Mouse (Mus musculus) layer of hippocampus, adult 18-20 months (tissue): Measurements from ENCODE around the gene Cdk12. TPM values are rescaled to one million over a fixed set of nuclear protein-coding genes. Genes with fewer than 3 reads are reported as not detected.
A peak's percentile ranks its signal among the peaks of the same experiment; 100 is the strongest.
"Not testable (repeated sequence)": the region's sequence is repeated elsewhere in the genome, so short reads cannot be mapped to it uniquely, and the experiment has no call there.

Source experiments
- DNase-seq, 2 experiments: peaks; one replicate each; pipeline ENCODE4 v3.0.0; 2022; ENCODE audit warnings: low spot score in 2 of 2
- long read RNA-seq: library from polyadenylated mRNA; stranded (forward); transcript quantifications from one replicate; pipeline ENCODE4 v2.0.0, GENCODE M21; 2021
- total RNA-seq, 2 experiments: library from RNA; stranded (reverse); gene quantifications; 2 replicates each; pipeline ENCODE4 v1.2.3; 2021

Gene Cdk12
- 10 to 100 TPM; 35.9 to 37.9 TPM for total RNA-seq
- long read RNA-seq, full-length matches to known transcripts, result 2 of 7 reads
- long read RNA-seq, partial matches to known transcripts, result 1 of 7 reads
- long read RNA-seq, other reads (novel, unspliced or antisense), result 4 of 7 reads

GRCm38 (mm10) chr11:98202641-98203350, at the start of gene Cdk12:
Gene Cdk12 (plus strand): TSS chr11:98203059.
- DNase-seq, result peak; percentile 90 to 99

- no peak for DNase-seq
Observed at GRCm38 (mm10) chr11:98155094-98155493, 47.8 kb upstream of the Cdk12 start.

GRCm38 (mm10) chr11:98168400-98168799, 34.5 kb upstream of the Cdk12 start:
- DNase-seq, result no peak

GRCm38 (mm10) chr11:98182149-98182548, 20.7 kb upstream of the Cdk12 start:
- DNase-seq, result not testable (repeated sequence)

GRCm38 (mm10) chr11:98187640-98188395, 15.0 kb upstream of the Cdk12 start:
- no peak for DNase-seq

DNA sequence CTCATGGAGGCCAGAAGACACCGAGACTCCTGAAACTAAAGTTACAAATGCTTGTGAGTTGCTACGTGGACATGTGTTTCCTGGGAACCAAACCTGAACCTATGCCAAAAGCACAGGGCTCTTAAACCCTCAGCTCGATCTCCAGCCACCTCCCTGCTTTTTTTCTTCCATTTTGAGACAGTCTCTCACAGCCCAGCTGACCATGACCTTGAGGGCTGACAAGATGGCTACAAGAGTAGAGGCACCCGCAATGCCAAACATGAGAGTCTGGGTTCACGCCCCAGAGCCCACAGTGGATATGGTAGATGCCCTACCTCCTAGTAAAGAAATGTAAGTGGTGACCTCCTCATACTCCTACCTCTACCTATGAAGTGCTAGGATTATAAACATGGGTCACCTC, 12.0 kb upstream of the Cdk12 start:
- DNase-seq, result no peak

- DNase-seq, result peak; percentile 88 to 94
Observed at GRCm38 (mm10) chr11:98192901-98193805, 9.7 kb upstream of the Cdk12 start, which contains the start of gene Med1. Gene Med1 (minus strand): TSS chr11:98193293.

DNA sequence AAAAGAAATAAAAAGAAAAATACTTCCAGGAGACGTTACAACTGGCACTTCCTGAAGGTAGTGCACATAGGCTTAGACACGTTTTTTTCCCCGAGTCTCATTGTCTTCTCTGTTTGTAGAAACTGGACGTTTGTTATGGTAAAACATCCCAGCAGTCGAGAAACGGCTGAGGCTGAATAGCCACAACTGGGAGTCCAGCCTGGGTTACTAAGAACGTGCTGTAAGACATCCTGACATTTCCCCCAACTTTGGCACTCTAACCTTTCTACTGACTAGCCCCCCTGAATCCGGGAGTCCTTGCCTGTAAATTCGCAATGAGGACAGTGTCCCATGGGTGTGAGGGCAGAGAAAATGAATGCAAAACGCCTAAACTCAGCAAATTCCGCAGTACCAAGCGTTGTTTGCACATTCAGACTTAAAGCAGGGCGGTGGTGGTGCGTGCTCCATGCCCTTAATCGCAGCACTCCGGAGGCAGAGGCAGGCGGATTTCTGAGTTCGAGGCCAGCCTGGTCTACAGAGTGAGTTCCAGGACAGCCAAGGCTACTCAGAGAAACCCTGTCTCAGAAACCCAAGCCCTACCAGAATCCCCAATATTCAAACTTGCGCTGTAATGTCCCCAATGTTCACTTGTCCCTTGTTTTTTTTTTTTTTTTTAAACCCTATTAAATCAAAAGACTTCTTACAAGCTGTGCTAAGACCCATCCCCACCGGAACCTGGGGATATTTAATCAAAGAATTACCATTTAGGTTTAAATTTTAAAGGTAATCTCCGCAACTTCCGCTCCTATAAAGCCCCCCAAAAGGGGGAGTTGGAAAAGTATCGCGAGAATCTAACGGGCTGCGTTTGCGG, 843 bp upstream of the Cdk12 start:
- peak in 1 of 2 experiments; percentile 28 for DNase-seq

GRCm38 (mm10) chr11:98203351-98203911, 572 bp downstream of the Cdk12 start:
- peak in 1 of 2 experiments; percentile 33 for DNase-seq

DNA sequence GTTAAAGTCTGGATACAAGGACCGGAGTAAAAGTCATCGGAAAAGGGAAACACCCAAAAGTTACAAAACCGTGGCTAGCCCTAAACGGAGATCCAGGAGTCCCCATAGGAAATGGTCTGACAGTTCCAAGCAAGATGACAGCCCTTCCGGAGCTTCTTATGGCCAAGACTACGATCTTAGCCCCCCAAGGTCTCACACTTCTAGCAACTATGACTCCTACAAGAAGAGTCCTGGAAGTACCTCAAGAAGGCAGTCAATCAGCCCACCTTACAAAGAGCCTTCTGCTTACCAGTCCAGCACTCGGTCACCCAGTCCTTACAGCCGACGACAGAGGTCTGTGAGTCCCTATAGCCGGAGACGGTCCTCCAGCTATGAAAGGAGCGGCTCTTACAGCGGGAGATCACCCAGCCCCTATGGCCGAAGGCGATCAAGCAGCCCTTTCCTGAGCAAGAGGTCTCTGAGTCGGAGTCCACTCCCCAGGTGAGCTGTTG, 1.1 kb downstream of the Cdk12 start:
- no peak for DNase-seq

GRCm38 (mm10) chr11:98205463-98205862, 2.6 kb downstream of the Cdk12 start:
- DNase-seq, result no peak

DNA sequence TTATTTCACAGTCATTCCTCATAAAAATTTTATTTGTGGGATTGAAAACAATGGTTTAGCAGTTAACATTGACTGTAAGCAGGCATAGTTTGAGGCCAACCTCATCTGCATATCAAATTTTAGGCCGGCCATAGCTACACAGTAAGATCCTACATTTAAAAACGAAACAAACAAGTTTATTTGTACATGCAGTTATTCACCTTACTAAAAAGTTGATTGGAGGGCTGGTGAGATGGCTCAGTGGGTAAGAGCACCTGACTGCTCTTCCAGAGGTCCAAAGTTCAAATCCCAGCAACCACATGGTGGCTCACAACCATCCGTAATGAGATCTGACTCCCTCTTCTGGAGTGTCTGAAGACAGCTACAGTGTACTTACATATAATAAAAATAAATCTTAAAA, 3.4 kb downstream of the Cdk12 start:
- DNase-seq, result not testable (repeated sequence)

DNA sequence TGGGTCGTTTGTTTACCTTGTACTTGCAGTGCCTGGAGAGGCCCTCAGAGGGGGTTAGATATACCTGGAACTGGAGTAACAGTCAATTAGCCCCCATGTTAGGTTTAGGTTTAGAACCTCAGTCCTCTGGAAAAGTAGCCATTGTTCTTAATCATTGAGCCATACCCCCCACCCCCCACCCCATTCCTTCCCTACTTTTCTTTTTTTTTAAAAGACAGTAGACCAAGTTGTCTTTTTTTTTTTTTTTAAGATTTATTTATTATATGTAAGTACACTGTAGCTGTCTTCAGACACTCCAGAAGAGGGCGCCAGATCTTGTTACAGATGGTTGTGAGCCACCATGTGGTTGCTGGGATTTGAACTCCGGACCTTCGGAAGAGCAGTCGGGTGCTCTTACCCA, 6.8 kb downstream of the Cdk12 start:
- DNase-seq, result not testable (repeated sequence)

DNA sequence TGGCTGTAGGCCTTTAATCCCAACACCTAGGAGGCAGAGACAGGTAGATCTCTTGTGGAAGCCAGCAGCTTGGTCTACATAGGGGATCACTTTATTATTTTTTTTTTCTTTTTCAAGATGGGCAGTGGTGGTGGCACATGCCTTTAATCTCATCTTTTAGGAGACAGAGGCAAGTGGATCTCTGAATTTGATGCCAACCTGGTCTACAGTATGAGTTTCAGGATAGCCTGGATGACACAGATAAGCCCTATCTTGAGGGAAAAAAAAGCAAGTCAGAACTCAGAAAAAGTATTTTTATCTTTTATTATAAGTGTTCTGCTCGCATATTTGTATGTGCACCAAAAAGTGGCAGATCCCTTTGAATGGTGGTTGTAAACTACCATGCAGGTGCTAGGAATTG, 10.5 kb downstream of the Cdk12 start:
- DNase-seq, result no peak

GRCm38 (mm10) chr11:98226349-98226748, 23.5 kb downstream of the Cdk12 start:
- DNase-seq, result no peak

DNA sequence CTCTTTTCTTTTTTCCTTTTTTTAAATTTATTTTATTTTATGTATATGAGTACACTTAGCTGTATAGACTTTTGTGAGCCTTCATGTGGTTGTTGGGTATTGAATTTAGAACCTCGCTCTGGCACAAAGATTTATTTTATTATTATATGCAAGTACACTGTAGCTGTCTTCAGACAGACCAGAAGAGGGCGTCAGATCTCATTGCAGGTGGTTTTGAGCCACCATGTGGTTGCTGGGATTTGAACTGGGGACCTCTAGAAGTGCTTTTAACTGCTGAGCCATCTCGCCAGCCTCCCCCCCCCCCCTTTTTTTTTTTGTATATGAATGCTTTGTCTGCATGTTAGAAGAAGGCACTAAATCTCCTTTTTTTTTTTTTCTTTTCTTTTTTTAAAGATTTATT, 35.6 kb downstream of the Cdk12 start:
- no peak for DNase-seq

- DNase-seq, result no peak
Observed at GRCm38 (mm10) chr11:98238995-98239394, 36.1 kb downstream of the Cdk12 start.

- not testable (repeated sequence) for DNase-seq
Observed at GRCm38 (mm10) chr11:98242910-98243309, 40.1 kb downstream of the Cdk12 start.

GRCm38 (mm10) chr11:98244415-98244814, 41.6 kb downstream of the Cdk12 start:
- no peak for DNase-seq

DNA sequence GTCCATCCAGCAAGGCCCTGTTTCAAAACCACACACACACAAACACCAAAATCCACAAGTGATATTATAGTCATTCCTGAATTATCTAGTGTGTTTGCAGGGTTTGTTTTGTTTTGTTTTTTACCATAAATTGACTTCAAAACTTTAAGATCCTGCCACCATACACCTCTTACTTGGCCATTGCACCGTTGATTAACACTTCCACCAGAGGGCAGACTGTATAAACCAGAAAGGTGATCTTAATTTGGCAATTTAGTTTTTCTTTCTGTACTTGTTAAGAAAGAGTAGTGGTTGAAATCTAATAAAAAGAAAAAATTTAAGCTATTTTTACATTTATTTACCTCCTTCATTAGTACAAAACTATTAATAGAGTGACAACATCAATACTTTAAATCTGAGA, 44.5 kb downstream of the Cdk12 start:
- no peak for DNase-seq
